Mouse (Mus musculus) splenic B cell, adult 2 months (primary cell): Measurements from ENCODE around the gene Npb.
"Not testable (repeated sequence)": the region's sequence is repeated elsewhere in the genome, so short reads cannot be mapped to it uniquely, and the experiment has no call there.

Experiments
- DNase-seq: peaks from one replicate; pipeline ENCODE4 v3.0.0-alpha.2; 2011; ENCODE audit warnings: low read depth, low spot score
- H3K27me3 ChIP-seq: 2 replicates; pipeline ENCODE4 v1.6.1; 2012; ENCODE audit warnings: mild to moderate bottlenecking, low read length, moderate library complexity, mixed read lengths; ENCODE audit not compliant: control insufficient read depth, poor library complexity, insufficient read depth, severe bottlenecking
- H3K36me3 ChIP-seq: 2 replicates; pipeline ENCODE4 v1.6.1; 2012; ENCODE audit warnings: mild to moderate bottlenecking, low read length, moderate library complexity, mixed read lengths; ENCODE audit not compliant: control insufficient read depth, poor library complexity, insufficient read depth, severe bottlenecking

Gene Npb

DNA sequence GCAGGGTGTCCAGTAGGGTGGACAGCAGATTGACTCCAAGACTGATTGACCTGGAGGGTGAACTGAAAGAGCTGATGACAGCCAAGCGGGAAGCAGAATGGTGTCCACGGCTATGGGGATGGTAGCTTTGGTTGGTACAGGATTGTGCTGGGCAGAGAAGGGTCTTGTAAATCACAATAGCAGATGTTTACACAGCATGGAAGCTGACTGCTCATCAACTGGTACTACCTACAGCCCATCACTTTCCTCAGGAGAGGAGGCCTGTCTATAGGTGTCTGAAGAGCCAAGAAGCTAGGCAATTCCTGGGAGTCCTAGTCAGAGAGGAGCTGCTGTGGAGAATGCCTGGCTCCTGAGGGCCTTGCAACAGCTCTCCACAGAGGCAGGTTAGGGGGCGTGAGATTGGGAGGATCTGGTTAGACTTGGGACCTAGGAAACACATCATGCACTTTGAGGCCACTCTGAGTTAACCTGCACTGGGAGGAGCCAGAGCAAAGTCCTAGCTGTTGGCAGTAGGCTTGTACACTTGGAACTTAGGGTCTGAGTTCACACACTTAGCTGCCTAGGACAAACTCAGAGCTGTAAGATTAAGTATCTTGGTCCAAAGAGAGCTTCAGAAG is 31.8 kb upstream of the Npb start:
- H3K36me3 ChIP-seq: peaks cover 19% of the 10 kb centered on the region
- DNase-seq: no peak
- H3K27me3 ChIP-seq: no peaks in the 10 kb centered on the region

DNA sequence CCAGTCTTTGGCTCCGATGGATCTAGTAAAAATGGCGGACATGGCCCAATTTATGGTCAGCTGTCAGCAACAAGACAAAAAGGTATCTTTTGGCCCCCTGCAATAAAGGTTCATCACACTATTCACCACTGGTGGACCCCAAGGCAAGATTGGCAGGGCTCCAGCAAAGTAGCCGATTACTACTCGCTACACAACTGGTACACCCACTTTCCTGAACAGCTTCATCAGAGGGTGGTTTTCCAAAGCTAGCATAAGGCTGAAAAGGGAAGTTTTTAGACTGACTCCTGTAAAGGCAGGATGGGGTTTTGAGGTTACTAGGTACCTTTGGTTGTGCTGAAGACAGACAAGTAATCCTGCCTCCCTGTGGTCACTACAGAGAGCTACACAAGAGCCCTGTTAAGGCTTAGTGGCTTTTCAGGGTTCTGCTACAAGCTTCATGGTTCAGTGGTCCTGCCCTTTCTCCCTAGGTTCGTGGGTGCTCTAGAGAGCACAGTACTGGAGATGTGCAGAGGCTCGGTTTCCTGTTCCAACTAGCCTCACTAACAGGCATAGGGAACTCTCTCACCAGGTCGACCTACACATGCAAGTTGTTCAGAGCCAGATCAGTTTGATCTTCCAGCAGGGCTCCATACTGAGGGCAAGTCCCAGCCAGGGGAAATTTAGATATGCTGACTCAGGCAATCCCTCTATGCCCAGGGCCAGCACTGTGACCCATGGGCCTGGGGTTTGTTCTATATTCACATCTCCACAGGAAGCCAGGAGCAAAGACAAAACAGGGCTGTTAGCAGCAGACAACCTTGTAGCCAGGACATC is 30.9 kb upstream of the Npb start:
- DNase-seq: peak; percentile 71

DNA sequence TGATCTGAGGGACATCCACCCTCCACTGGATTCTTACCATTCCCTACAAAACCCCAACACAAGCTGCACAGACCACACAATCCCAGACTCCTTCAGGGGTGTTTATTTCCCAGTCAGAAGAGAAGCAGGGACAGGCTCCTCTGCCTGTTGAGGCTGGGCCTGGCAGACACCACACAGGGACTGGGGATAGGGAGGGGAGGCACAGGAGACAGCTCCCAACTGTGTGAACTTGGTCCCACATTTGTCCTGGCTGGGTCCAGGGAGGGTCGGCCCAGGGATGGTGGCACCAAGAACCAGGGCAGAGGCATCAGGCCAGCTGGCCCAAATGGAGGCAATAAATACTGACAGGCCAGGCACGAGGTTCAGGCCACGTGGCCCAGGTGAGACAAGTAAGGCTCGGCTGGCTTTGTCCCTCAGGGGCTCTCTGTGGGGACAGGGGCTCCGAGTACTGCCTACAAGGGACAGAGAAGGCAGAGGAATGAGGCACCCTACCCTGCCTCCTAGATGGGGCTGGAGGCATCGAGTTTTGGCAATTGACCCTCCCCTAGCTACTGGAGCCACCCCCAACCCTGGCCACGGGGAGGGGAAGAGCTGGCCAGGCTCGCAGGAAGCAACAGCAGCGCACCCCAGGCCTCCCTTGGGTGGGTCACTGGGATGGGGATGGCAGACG is 30.1 kb upstream of the Npb start:
- DNase-seq: no peak
- peaks cover 19% of the 10 kb centered on the region for H3K36me3 ChIP-seq
- no peaks in the 10 kb centered on the region for H3K27me3 ChIP-seq

More for the DNA sequence above, 30.9 kb upstream of the Npb start:
- peaks cover 19% of the 10 kb centered on the region for H3K36me3 ChIP-seq
- no peaks in the 10 kb centered on the region for H3K27me3 ChIP-seq

DNA sequence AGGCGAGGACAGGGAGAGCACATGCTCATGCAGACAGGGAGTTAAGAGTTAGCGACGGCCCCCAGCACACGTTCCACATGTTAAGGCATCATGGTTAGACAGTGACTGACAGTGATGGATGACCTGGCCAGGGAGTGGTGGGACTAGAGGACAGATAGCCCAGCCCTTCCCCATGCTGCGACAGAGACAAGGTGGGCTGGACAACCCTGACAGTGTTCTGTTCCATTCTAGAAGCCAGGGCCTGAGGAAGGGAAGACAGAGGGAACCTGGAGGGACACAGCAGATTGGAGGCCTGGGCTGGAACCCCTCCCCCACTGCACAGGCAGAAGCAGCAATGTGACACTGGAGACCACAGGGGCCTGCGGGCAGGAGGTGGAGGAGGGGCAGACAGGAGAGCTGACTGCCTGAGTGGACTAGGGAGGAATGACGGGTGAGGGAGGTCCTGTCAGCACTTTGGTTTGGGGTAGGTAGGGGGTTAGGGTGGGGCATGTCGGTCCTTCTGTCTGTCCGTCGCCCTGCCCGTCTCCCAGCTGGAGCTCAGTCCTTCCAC is 29.5 kb upstream of the Npb start:
- H3K27me3 ChIP-seq: no peaks in the 10 kb centered on the region
- H3K36me3 ChIP-seq: peaks cover 19% of the 10 kb centered on the region
- no peak for DNase-seq

DNA sequence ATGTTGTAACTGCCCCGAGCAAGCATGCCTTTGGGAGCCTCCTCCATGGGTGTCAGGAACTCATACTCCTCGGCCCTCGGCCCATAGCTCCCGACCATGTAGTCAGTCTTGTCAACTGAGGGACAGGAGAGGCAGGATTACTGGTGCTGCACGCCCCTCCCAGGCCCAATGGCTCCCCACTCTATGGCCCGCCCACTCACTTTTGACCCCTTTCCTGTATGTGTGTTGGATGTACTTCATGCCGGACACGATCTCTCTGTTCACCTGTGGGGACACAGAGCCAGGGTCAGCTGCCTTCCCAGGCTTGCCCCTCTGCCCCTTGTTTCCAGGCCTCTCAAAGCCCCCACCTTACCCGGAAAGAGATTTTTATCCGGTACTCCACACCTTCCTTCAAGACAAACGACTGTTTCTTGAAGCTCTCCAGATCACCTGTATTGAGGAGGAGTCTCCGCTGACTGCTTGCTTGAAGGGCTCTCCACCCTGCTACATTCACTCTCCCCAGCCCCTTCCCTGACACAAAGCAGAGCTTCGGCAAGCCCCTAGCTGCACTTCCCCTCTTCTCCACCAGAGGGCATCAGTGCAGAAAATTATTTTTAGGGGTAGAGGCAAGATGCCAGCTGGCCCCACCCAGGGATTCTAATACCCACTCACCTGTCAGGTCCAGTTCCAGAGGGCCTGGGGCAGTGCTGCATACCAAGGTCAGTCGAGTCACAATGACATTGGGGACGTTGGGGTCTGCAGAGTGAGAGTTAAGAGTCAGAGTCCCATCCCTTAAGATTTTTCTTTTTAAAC is 28.8 kb upstream of the Npb start:
- peak; percentile 87 for DNase-seq
- no peaks in the 10 kb centered on the region for H3K27me3 ChIP-seq
- peaks cover 19% of the 10 kb centered on the region for H3K36me3 ChIP-seq

DNA sequence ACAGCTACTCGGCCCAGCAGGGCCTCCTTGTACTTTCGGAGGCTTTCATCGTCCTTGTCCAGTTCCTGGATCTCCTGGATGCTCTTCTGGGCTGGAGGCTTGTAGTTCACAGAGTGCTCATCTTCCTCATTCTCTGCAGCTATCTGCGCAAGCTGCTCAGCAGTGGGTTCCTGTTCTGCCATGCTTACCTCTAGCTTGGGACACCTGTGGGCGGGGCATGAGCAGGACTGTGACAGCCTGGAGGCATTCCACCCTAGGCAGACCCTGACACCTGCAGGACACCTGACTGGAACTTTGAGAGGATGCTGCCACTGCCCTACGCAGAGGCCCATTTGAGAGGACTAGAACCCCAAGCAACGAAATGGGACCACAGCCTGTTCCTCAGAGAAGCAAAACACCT is 28.1 kb upstream of the Npb start:
- peak; percentile 65 for DNase-seq
- H3K27me3 ChIP-seq: no peaks in the 10 kb centered on the region
- H3K36me3 ChIP-seq: peaks cover 19% of the 10 kb centered on the region

DNA sequence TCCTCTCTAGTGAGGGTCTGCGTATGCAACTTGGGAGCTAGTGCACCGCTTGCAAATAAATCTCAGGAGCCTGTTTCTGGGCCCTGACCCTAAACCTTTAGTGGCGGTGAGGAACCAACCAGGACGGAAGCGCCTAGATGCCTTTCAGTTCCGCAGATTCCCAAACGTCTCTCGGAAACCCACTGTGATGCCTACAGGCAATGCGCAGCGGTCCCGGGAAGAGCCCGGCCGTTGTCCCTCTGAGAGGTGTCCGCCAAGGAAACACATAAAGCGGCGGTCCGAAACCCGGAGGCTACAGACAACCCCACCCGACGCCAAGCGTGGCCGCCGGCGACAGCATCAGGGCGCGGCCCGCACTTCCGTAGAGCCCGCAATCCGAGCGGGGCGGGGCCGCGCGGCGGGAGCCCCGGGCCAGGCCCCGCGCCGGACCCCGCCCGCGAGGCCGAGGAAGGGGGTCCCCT is 27.4 kb upstream of the Npb start:
- peak; percentile 58 for DNase-seq
- no peaks in the 10 kb centered on the region for H3K27me3 ChIP-seq
- peaks cover 20% of the 10 kb centered on the region for H3K36me3 ChIP-seq

DNA sequence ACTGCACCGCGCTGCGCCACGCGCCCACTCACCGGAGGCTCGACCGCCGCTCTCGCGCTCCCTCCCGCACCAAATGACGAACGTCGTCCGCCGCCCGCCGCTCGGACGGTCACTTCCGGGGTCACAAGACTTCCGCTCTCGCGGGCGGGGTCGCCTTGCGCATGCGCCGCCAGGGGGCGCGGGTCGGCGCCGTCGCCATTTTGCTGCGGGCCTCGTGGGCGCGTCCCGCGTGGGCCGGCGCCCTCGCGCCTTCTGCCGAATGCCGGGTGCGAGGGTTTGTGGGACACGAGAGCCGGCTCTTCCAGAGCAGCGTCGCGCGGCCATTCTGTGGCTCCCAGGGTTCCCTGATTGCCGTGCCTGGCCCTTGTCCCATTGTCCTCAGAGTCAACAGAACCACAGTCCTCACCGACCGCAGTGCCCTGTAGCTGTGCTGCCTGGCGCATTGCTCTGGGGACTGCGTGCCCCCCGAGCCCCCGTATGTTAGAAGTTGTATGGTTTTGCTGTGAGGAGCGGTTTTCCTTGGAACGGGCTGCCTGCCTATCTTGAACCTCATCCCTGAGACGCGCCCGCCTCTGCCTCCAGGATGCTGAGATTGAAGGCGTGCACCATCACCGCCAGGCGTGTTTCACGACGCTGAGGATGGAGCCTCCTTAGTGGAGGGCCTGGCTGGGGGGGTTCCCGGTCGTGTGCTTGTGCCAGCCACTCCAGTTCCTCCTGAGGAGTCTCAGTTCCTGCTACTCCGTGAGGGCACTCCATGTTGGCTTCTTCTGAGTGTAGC is 26.6 kb upstream of the Npb start, which contains the start of gene Arhgdia:
Gene Arhgdia, minus strand, starts transcription at position 135 of the 778 bp plus-strand sequence.
- Histone ChIP-seq H3K36me3 (peaks cover 20% of the 10 kb centered on the region), H3K27me3 (no peaks in the 10 kb centered on the region)
- DNase-seq: peak; percentile 94

DNA sequence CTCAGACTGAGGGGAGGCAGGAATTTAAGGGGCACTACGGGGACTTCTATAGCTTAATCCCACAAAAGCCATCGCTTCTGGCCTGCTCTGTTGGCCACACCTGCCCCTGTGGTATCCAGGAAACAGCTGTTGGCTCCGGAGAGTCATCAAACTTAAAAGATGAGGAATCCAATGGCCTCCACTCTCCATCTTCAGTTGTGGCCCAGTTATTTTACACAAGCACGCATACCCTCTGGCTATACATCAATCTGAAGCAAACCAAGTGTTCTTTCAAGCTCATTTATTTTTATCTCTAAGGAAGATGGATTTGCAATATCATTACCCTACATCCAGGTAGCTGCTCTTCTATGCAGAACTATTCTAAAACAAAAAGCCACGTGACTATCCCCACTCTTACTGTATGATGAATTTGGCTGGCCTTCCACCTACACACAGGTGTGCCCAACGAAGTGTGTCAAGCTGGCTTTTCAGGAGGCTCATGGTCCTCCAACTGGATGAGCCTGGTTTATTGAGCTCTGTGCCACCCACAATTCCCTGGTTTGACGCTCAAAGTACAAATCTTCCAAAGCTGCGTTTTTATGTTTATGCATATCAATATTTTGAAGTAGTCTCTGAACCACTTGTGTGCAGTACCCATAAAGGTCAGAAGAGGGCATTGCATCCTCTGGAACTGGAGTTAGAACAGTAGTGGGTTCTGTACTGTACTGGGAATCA is 25.9 kb upstream of the Npb start:
- H3K36me3 ChIP-seq: peaks cover 20% of the 10 kb centered on the region
- peak; percentile 76 for DNase-seq
- H3K27me3 ChIP-seq: no peaks in the 10 kb centered on the region

DNA sequence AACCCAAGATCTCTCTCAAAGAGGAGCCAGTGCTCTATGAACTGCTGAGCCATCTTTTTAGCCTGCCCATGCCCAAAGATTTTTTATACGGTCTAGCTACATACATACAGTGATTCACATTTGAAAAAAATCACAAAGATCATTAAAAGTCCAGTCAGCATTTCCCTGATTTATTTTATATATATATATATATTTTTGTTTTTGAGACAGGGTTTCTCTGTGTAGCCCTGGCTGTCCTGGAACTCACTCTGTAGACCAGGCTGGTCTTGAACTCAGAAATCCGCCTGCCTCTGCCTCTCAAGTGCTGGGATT is 25.3 kb upstream of the Npb start:
- H3K36me3 ChIP-seq: peaks cover 17% of the 10 kb centered on the region
- not testable (repeated sequence) for DNase-seq

DNA sequence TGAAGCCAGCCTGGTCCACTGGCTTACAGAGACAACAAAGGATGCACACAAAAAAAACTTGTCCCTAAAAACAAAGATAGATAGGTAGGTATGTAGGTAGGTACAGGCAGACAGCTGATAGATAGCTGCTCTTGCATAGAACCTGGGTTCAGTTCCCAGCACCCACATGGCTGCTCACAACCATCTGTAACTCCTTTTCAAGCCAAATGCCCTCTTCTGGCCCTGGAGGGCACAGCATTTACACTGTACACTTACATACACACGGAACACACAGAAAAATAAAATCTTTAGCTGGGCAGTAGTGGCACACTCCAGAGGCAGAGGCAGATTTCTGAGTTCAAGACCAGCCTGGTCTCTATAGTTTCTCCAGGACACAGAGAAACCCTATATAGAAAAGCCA is 24.3 kb upstream of the Npb start:
- Histone ChIP-seq H3K27me3 (no peaks in the 10 kb centered on the region), H3K36me3 (peaks cover 11% of the 10 kb centered on the region)
- no peak for DNase-seq

More for the DNA sequence above, 25.3 kb upstream of the Npb start:
- not testable (repeated sequence) for H3K27me3 ChIP-seq

DNA sequence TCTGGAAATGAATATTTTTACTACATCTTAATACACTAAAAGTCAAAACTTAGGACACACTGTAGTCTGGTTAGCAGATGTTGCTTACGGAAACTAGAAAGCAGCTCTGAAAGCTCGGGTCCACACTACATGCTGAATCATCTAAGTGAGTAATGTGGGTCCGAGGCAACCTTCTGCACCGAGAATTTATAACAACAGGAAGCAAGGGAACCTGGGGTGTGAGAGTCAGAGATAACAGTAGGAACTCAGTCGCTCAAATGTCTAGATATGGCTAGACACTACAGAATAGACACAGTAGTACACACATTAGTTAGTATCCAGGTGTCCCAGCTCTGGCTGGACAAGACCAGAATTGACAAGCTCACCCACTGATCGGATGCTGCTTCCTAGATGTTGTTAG is 19.7 kb upstream of the Npb start:
- no peaks in the 10 kb centered on the region for H3K27me3 ChIP-seq
- DNase-seq: no peak
- H3K36me3 ChIP-seq: peaks cover 4% of the 10 kb centered on the region; the same call in 1 of the 2 replicates
